Mouse (Mus musculus) left cerebral cortex, postnatal 25 days (tissue): ENCODE data around the gene Megf11. TPM values are rescaled to one million over a fixed set of nuclear protein-coding genes. Genes with fewer than 3 reads are reported as not detected.

Experiments
- DNase-seq, 2 experiments: peaks; one replicate each; pipeline ENCODE4 v3.0.0; 2022; ENCODE audit warnings: low spot score in 2 of 2, mixed read lengths in 1 of 2
- intact Hi-C: fragments of 180-260 bp; cut with DNase I; formaldehyde crosslinking; loops from one replicate; pipeline ENCODE4 v1.15.1; 2025
- total RNA-seq, 2 experiments: library from RNA; stranded (reverse); gene quantifications; 2 replicates each; pipeline ENCODE4 v1.2.3; 2021

Megf11 gene
- total RNA-seq, 2 experiments from 2014 or later, result 12.9 to 15.2 TPM

DNA sequence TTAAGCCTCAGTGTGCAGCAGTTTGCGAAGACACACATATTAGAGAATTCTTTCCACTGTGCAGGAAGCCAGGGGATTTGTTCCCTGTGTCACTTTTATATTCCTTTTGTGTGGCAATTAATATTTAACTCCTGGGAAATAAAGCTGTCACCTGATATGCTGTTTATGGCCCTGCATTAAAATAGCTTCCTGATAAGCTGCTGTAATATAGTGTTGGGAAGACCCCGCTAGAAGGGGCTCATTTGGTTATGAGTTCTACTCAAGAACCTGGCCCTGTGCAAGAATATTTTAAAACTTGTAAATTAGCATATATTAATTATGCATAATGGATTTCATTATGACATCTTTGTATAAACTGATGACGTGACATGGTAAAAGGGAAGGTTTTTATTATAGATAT is 191.7 kb downstream of the Megf11 start:
- intact Hi-C loops, result no loop called here
- no peak for DNase-seq

DNA sequence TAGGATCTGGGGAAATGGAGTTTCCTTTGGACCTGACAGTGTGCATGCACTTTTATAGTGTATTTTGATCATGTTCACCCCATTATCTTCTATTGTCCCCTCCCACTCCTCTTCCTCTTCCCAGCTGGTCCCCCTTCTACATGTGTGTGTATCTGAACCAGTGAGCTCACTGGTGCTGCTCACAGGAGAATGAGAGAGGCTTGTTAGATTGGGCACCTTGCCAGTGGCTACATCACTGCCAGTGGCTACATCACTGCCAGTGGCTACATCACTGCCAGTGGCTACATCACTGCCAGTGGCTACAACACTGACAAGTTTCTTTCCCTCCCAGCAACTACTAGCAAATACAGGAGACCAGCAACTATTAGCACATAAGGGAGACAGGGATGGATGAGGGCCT is 192.6 kb downstream of the Megf11 start:
- DNase-seq, result no peak
- intact Hi-C loops, result no loop called here

- intact Hi-C loops, result no loop called here
- no peak for DNase-seq
These were observed 193.9 kb downstream of the Megf11 start for GRCm38 (mm10) chr9:64579306-64579705.

- intact Hi-C loops, result no loop called here
- no peak for DNase-seq
These were observed 200.9 kb downstream of the Megf11 start for GRCm38 (mm10) chr9:64586292-64586691.

GRCm38 (mm10) chr9:64587991-64588390 is 202.6 kb downstream of the Megf11 start:
- no peak for DNase-seq
- intact Hi-C loops, result no loop called here

- intact Hi-C loops, result no loop called here
- peak in 1 of 2 experiments; percentile 33 for DNase-seq
These were observed 205.2 kb downstream of the Megf11 start for GRCm38 (mm10) chr9:64590634-64591041.

DNA sequence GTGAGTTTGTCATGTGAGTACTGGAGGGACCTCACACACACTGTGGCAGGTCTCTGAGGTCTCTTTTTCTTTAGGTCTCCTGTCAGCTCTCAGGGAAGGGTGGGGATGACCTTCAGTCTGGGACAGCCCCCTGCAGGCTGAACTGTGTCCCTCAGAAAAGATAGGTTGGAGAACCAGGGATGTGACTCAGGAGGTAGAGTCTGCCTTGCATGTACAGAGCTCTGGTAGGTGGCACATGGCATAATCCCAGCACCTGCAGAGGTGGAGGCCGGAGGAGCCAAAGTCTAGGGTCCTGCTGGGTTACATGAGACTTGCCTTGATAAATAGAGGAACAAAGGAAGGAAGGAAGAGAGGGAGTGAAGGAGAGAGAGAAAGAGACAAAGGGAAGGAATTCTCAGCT is 206.0 kb downstream of the Megf11 start:
- intact Hi-C loops, result no loop called here

DNA sequence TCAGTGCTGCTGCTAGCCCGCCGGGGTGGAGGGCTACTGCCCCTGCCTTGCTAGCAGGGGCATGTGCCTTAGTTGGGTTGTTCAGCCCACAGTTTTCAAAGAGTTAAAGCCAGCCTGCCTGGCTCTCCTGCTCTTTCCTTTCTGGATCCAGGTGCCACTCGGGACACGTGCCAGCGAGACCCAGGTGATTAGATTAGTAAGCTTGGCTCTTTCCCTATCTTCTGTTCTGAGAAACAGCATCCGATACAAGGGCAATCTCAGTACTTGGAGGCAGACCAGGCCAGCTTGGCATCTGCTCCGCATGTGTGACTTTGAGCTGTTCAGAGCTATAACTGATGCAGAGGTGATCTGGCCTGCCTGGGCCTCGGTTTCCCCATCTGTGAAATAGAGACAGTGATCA is 209.0 kb downstream of the Megf11 start:
- no peak for DNase-seq
- intact Hi-C loops, result no loop called here

More for the DNA sequence above, 206.0 kb downstream of the Megf11 start:
- no peak for DNase-seq

GRCm38 (mm10) chr9:64598427-64598826 is 213.0 kb downstream of the Megf11 start:
- no peak for DNase-seq
- intact Hi-C loops, result no loop called here

- no peak for DNase-seq
- intact Hi-C loops, result loop anchor here (10.0 kb wide), 1 partner anchor 906 kb away; no protein-coding TSS in a partner anchor
These were observed 215.3 kb downstream of the Megf11 start for GRCm38 (mm10) chr9:64600731-64601130.

- intact Hi-C loops, result loop anchor here (10.0 kb wide), 1 partner anchor 908 kb away; no protein-coding TSS in a partner anchor
- no peak for DNase-seq
These were observed 217.5 kb downstream of the Megf11 start for GRCm38 (mm10) chr9:64602895-64603294.

DNA sequence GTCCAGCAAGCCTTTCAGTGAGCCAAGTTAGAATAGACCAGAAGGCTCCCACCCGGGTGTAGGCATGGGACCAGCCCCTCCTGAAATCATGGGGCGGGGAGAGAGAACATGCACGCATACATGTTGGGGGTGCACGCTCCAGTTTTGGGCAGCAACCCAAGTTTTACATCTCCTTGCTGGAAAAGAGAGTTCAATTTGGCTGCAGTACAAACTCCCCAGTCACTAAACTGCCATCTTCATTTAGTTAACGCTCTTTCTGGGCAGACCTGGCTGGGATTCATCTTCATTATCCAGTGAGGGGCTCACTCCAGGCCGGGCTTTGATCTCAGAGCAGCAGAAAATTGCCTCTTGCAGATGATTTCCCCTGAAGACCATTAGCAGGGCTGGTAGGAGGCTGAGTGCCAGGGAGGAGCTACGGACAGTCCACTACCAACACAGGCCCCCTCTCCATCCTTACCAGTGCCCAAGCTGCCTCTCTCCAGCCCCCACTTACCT is 218.8 kb downstream of the Megf11 start:
- intact Hi-C loops, result loop anchor here (10.0 kb wide), 1 partner anchor 909 kb away; no protein-coding TSS in a partner anchor
- DNase-seq, result no peak

GRCm38 (mm10) chr9:64605077-64605714 is 219.8 kb downstream of the Megf11 start:
- no peak for DNase-seq
- intact Hi-C loops, result loop anchor here (10.0 kb wide), 1 partner anchor 910 kb away; no protein-coding TSS in a partner anchor

- intact Hi-C loops, result loop anchor here (10.0 kb wide), 1 partner anchor 911 kb away; no protein-coding TSS in a partner anchor
These were observed 220.4 kb downstream of the Megf11 start for GRCm38 (mm10) chr9:64605735-64606349.

GRCm38 (mm10) chr9:64607049-64607448 is 221.6 kb downstream of the Megf11 start:
- intact Hi-C loops, result loop anchor here (10.0 kb wide), 1 partner anchor 912 kb away; no protein-coding TSS in a partner anchor
- DNase-seq, result no peak

More at GRCm38 (mm10) chr9:64605735-64606349, 220.4 kb downstream of the Megf11 start:
- peak; percentile 27 to 50 for DNase-seq

- DNase-seq, result peak; percentile 21 to 47
- intact Hi-C loops, result loop anchor here (10.0 kb wide), 1 partner anchor 915 kb away; no protein-coding TSS in a partner anchor
These were observed 224.1 kb downstream of the Megf11 start for GRCm38 (mm10) chr9:64609546-64609945.

DNA sequence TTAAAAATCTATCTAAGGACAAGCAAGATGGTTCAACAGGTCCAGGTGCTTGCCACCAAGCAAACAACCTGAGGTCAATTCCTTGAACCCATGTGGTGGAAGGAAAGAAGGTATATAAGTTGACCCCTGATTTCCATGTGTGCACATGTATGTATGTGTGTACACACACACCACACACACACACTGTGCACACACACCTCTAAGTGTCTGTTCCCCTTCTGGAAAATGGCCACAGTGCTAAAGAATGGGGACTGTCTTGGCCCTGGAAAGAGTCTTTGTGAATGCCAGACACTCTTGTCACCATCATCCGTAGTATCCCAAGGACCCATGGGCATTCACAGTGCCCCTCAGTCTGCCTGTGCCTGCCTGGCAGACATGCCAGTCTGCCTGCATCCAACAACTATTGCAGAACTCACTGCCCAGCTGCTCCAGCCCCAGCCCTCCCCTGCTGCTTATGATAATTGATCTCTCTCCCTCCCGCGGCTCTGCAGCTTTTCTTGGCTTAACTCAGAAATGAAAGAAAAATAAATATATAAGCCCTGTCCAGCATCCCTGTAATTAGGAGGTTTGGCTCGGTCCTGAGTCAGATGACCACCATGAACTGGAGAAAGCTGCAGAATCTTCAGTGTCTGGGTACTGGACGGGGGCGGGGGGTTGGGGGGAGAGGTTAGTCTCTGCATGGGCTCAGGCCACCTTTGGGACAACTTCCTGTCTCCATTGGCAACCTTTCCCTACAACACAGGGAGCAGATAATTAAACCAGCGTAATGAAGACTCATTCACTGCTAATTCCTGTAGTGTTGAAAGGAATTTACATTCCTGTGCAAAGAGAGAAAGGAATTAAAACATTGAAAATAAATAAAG is 226.9 kb downstream of the Megf11 start:
- peak; percentile 15 to 27 for DNase-seq
- intact Hi-C loops, result loop anchor here (5.0 kb wide), 1 partner anchor 105 kb away; no protein-coding TSS in a partner anchor

- intact Hi-C loops, result loop anchor here (5.0 kb wide), 1 partner anchor 106 kb away; no protein-coding TSS in a partner anchor
- no peak for DNase-seq
These were observed 227.7 kb downstream of the Megf11 start for GRCm38 (mm10) chr9:64612984-64613649.

GRCm38 (mm10) chr9:64617413-64617812 is 232.0 kb downstream of the Megf11 start:
- no peak for DNase-seq
- intact Hi-C loops, result no loop called here
